12 mouse cellular contexts compared by ENCODE assay signal in genomic region chr3:87000676-87001075, GRCm38 (mm10). TPM values are rescaled to one million over a fixed set of nuclear protein-coding genes. Genes with fewer than 3 reads are reported as not detected.
A peak's percentile ranks its signal among the peaks of the same experiment; 100 is the strongest.
DNase-seq lines count a peak whose midpoint lies in the region; ATAC-seq and TF ChIP-seq lines count a peak whose summit lies in the region.
"Had no signal": no experiment of that assay in that cellular context is flagged by ENCODE, and none has a peak within 500 bp of the region (broad histone marks: within the 10 kb centered on the region; RNA-seq: fewer than 3 reads in every experiment).

No protein-coding gene starts in this region.

- H3K27me3 ChIP-seq in intestine, embryonic 15.5 days (replicated peaks), result no peaks in the 10 kb centered on the region
- H3K27me3 ChIP-seq: limb, embryonic 12.5 days; midbrain, embryonic 15.5 days had no signal

- no peaks in the 10 kb centered on the region for H3K9me3 ChIP-seq in intestine, embryonic 15.5 days
- H3K9me3 ChIP-seq: limb, embryonic 12.5 days; midbrain, embryonic 15.5 days had no signal

- no peak overlapping the region for H3K4me2 ChIP-seq in intestine, embryonic 15.5 days (replicated peaks)
- H3K4me2 ChIP-seq: limb, embryonic 12.5 days; midbrain, embryonic 15.5 days had no signal

- no peak overlapping the region for H3K27ac ChIP-seq in gastrocnemius, adult 2 months
- no peak overlapping the region for H3K27ac ChIP-seq in intestine, embryonic 15.5 days
- H3K27ac ChIP-seq: limb, embryonic 12.5 days; midbrain, embryonic 15.5 days had no signal

- WGBS in intestine, embryonic 15.5 days, result 43% methylated on average over 4 of the region's 4 CpGs

- DNase-seq in gastrocnemius, adult 2 months, result peak; percentile 19
- no peak for DNase-seq in gastrocnemius, postnatal 14 days
- DNase-seq in ovary, postnatal 36 days (ENCODE audit: low spot score), result peak; percentile 16
- DNase-seq in ovary, adult 18-20 months (ENCODE audit: low spot score), result no peak
- peak; percentile 10 for DNase-seq in yolk sac, embryonic 10.5 days (ENCODE audit: low spot score)
- no peak for DNase-seq in c-Kit-positive CD71-positive TER-119-positive erythroid progenitor cells, embryonic 14.5 days (ENCODE audit: low spot score)
- DNase-seq: cerebellum, adult 9-10 months had no signal

- TF ChIP-seq CTCF in gastrocnemius, adult 2 months (IDR thresholded peaks at IDR 0.05), result no peak

- H3K36me3 ChIP-seq in intestine, embryonic 15.5 days, result no peaks in the 10 kb centered on the region
- H3K36me3 ChIP-seq: limb, embryonic 12.5 days; midbrain, embryonic 15.5 days had no signal

- no peak overlapping the region for H3K9ac ChIP-seq in intestine, embryonic 15.5 days
- H3K9ac ChIP-seq: limb, embryonic 12.5 days; midbrain, embryonic 15.5 days had no signal

- H3K4me1 ChIP-seq in intestine, embryonic 15.5 days (replicated peaks), result no peaks in the 10 kb centered on the region

- no peak overlapping the region for H3K4me3 ChIP-seq in gastrocnemius, adult 2 months
- no peak overlapping the region for H3K4me3 ChIP-seq in intestine, embryonic 15.5 days (replicated peaks)
- H3K4me3 ChIP-seq: erythroblast, embryonic 14.5 days; limb, embryonic 12.5 days; midbrain, embryonic 15.5 days had no signal

- intact Hi-C loops in gastrocnemius, adult 2 months (cut with DNase I), result no loop called here
- intact Hi-C loops in gastrocnemius, postnatal 14 days (cut with DNase I; ENCODE audit: low total_unique reads), result no loop called here

- peak; percentile 41; the same call in 1 of the 2 replicates for ATAC-seq in intestine, embryonic 15.5 days
- no peak for ATAC-seq in inflammation-experienced regulatory T-cells, adult 6 months
- ATAC-seq: midbrain, embryonic 15.5 days had no signal

RNA-seq across cellular contexts. Expression of gene Cd1d1, which starts 1.4 kb away (rescaled TPM):
- 1 to 10 TPM; 1.8 to 6.4 TPM for total RNA-seq in gastrocnemius, adult 2 months (2021)
- 1 to 10 TPM; 5.9 to 6.7 TPM for total RNA-seq in gastrocnemius, postnatal 14 days (2021)
- polyA plus RNA-seq in intestine, embryonic 15.5 days (2015; fragmentation: Nextera tagmentation; extraction: Ambion mirVana), result 34.7 and 36.5 TPM in 2 replicates
- 100 to 1,000 TPM in 2 of 3 experiments, 10 to 100 TPM in 1; 74.0 to 177 (median 124) TPM for polyA plus RNA-seq in inflammation-experienced regulatory T-cells, adult 6 months (2017; shearing (Covaris generic))
- polyA plus RNA-seq: erythroblast, embryonic 14.5 days had no signal

Comparison
In these comparisons a context has a peak if more than half of its experiments do, and no peak if none do; other contexts are left out.
1. DNase-seq: peak in gastrocnemius, adult 2 months (single experiment), ovary, postnatal 36 days (single experiment) and yolk sac, embryonic 10.5 days (single experiment); none in gastrocnemius, postnatal 14 days (single experiment), ovary, adult 18-20 months (single experiment) and c-Kit-positive CD71-positive TER-119-positive erythroid progenitor cells, embryonic 14.5 days (single experiment).